Mouse (Mus musculus) heart, postnatal 0 days (tissue): ENCODE results near the gene Fads2. TPM values are rescaled to one million over a fixed set of nuclear protein-coding genes. Genes with fewer than 3 reads are reported as not detected.

Experiments used
- ATAC-seq: fragments of 200-750 bp; cut with Nextera tagmentation; 2 replicates; pipeline ENCODE4 v1.8.0; 2017; ENCODE audit warnings: low read depth, moderate number of reproducible peaks, moderate library complexity; ENCODE audit not compliant: insufficient read depth
- DNase-seq: peaks from one replicate; pipeline ENCODE4 v3.0.0-alpha.2; 2016; ENCODE audit warnings: low spot score
- H3K27ac ChIP-seq: fragments of 300-500 bp; sonication (generic); 2 replicates; pipeline ENCODE4 v1.5.1; 2014; ENCODE audit warnings: low read depth, mild to moderate bottlenecking
- H3K27me3 ChIP-seq: fragments of 300-500 bp; sonication (generic); 2 replicates; pipeline ENCODE4 v1.6.1; 2014; ENCODE audit warnings: low read length, mixed read lengths; ENCODE audit not compliant: control insufficient read depth, insufficient read depth
- H3K36me3 ChIP-seq: fragments of 300-500 bp; sonication (generic); replicated peaks from 2 replicates; pipeline ENCODE4 v1.6.1; 2014; ENCODE audit warnings: low read length, mixed read lengths; ENCODE audit not compliant: control insufficient read depth, insufficient read depth
- H3K4me1 ChIP-seq: fragments of 300-500 bp; sonication (generic); 2 replicates; pipeline ENCODE4 v1.6.1; 2014; ENCODE audit warnings: antibody characterized with exemption; ENCODE audit not compliant: control insufficient read depth, insufficient read depth
- H3K4me2 ChIP-seq: fragments of 300-500 bp; sonication (generic); 2 replicates; pipeline ENCODE4 v1.6.1; 2014; ENCODE audit warnings: low read depth, mild to moderate bottlenecking, low read length, moderate library complexity
- H3K4me3 ChIP-seq: fragments of 300-500 bp; sonication (generic); 2 replicates; pipeline ENCODE4 v1.5.1; 2014; ENCODE audit warnings: low read depth, low read length
- H3K9ac ChIP-seq: fragments of 300-500 bp; sonication (generic); replicated peaks from 2 replicates; pipeline ENCODE4 v1.6.1; 2014; ENCODE audit warnings: low read depth, low read length, mixed read lengths
- H3K9me3 ChIP-seq: fragments of 300-500 bp; sonication (generic); replicated peaks from 2 replicates; pipeline ENCODE4 v1.6.1; 2016; ENCODE audit warnings: low read length; ENCODE audit not compliant: control insufficient read depth
- CTCF ChIP-seq: IDR thresholded peaks from 2 replicates; pipeline ENCODE4 v1.5.1; 2016; ENCODE audit warnings: antibody characterized with exemption, control low read depth, low read depth
- EP300 ChIP-seq: IDR thresholded peaks from 2 replicates; pipeline ENCODE4 v1.6.1; 2016; ENCODE audit warnings: antibody characterized with exemption, low read depth
- WGBS: fragments of 180-500 bp; shearing (Covaris S2); extraction: QIAGEN DNeasy Blood & Tissue Kit; methylation state at CpG from one replicate; pipeline ENCODE4 v1.1.7; 2014; 5-methylcytosine and 5-hydroxymethylcytosine counted together
- polyA plus RNA-seq: library from polyadenylated mRNA; unstranded; fragments of >200 nt; fragmentation: Nextera tagmentation; extraction: Ambion mirVana; gene quantifications from 2 replicates; pipeline ENCODE4 v1.2.1, GENCODE M21; 2015
- total RNA-seq: library from RNA; depleted of rRNA; stranded (reverse); fragments of >200 nt; gene quantifications from 2 replicates; pipeline ENCODE4 v1.2.3, GENCODE M21; 2014; ENCODE audit warnings: low replicate concordance

Fads2 gene
- total and polyA plus RNA-seq, 2 experiments from 2014 or later, result 11.4 to 15.9 TPM

DNA sequence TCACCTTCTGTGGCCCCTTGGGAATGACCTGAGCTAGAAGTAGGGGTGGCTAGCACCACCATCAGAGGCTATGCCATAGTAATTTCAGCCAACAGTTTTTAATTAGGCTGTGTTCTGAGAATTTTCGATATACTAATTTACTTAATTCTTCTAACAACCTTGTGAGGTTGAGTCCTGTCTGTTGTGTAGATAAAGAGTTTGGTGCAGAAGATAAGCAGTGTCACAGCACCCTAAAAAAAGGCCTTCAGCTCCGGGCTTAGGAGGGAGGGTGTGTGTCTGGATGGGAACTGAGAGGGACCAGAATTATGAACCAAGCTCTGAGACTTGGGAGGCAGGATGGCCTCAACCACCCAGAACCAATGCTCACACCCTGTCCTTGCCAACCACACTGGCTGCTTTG is 55.8 kb downstream of the Fads2 start:
- peak overlapping the region; percentile 67; the same call in 1 of the 2 replicates for H3K27ac ChIP-seq
- TF ChIP-seq CTCF (no peak), EP300 (no peak)
- no peaks in the 10 kb centered on the region for H3K9me3 ChIP-seq
- ATAC-seq (no peak), DNase-seq (no peak)
- 41% methylated on average over 2 of the region's 2 CpGs for WGBS
- H3K36me3 ChIP-seq, result no peaks in the 10 kb centered on the region
- H3K9ac ChIP-seq, result no peak overlapping the region
- H3K4me2 ChIP-seq, result no peak overlapping the region
- H3K4me1 ChIP-seq, result peaks cover 53% of the 10 kb centered on the region
- no peak overlapping the region for H3K4me3 ChIP-seq
- H3K27me3 ChIP-seq, result no peaks in the 10 kb centered on the region

- Histone ChIP-seq H3K4me3 (peak overlapping the region; percentile 14; the same call in 1 of the 2 replicates), H3K27ac (peak overlapping the region; percentile 94), H3K4me1 (peaks cover 57% of the 10 kb centered on the region), H3K4me2 (peak overlapping the region; percentile 93), H3K27me3 (no peaks in the 10 kb centered on the region), H3K36me3 (no peaks in the 10 kb centered on the region), H3K9ac (no peak overlapping the region), H3K9me3 (no peaks in the 10 kb centered on the region)
- TF ChIP-seq CTCF, result peak; percentile 20; the same call in 1 of the 2 replicates
- peak; percentile 51; the same call in 1 of the 2 replicates for TF ChIP-seq EP300
- DNase-seq (peak; percentile 84), ATAC-seq (peak; percentile 64)
These were observed 57.9 kb downstream of the Fads2 start for GRCm38 (mm10) chr19:10043643-10044042.

GRCm38 (mm10) chr19:10042816-10043215 is 58.7 kb downstream of the Fads2 start:
- 0 out of 2 replicates have a peak overlapping the region, but pooled peaks have one; percentile 66 for H3K9ac ChIP-seq
- H3K27ac ChIP-seq, result peak overlapping the region; percentile 94
- peak overlapping the region; percentile 93 for H3K4me2 ChIP-seq
- H3K4me3 ChIP-seq, result peak overlapping the region; percentile 71
- WGBS, result 17% methylated on average over 4 of the region's 4 CpGs
- peaks cover 65% of the 10 kb centered on the region for H3K4me1 ChIP-seq
- DNase-seq, result no peak
- ATAC-seq, result no peak; the same call in 1 of the 2 replicates
- H3K27me3 ChIP-seq, result no peaks in the 10 kb centered on the region
- TF ChIP-seq EP300 (no peak), CTCF (no peak)
- no peaks in the 10 kb centered on the region for H3K36me3 ChIP-seq
- H3K9me3 ChIP-seq, result no peaks in the 10 kb centered on the region

DNA sequence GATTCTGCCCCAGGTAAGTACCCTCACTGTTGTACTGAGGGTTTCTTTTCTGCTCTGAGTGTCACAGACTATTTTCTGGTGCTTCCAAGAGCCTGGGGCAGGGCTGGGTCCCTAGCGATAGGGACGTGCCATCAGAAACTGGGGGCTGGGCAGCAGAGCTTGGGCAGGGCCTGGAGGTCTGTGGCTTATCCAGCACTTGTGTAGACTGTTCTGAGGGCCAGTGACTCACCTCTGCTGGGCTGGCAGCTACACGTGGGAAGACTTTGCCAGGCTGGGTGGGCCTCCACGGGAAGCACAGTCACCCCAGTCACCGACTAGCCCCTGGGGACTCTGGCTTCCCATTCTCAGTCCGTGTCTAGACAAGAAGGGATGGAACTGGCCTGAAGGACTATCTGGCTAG is 59.3 kb downstream of the Fads2 start:
- peak overlapping the region; percentile 71 for H3K4me3 ChIP-seq
- H3K4me1 ChIP-seq, result peaks cover 68% of the 10 kb centered on the region
- H3K9me3 ChIP-seq, result no peaks in the 10 kb centered on the region
- 10% methylated on average over 6 of the region's 6 CpGs for WGBS
- no peak for TF ChIP-seq CTCF
- no peak for TF ChIP-seq EP300
- H3K27ac ChIP-seq, result peak overlapping the region; percentile 94
- H3K27me3 ChIP-seq, result no peaks in the 10 kb centered on the region
- DNase-seq, result no peak
- H3K9ac ChIP-seq, result peak overlapping the region; percentile 66
- ATAC-seq, result peak; percentile 16; the same call in 1 of the 2 replicates
- H3K4me2 ChIP-seq, result peak overlapping the region; percentile 93
- no peaks in the 10 kb centered on the region for H3K36me3 ChIP-seq

DNA sequence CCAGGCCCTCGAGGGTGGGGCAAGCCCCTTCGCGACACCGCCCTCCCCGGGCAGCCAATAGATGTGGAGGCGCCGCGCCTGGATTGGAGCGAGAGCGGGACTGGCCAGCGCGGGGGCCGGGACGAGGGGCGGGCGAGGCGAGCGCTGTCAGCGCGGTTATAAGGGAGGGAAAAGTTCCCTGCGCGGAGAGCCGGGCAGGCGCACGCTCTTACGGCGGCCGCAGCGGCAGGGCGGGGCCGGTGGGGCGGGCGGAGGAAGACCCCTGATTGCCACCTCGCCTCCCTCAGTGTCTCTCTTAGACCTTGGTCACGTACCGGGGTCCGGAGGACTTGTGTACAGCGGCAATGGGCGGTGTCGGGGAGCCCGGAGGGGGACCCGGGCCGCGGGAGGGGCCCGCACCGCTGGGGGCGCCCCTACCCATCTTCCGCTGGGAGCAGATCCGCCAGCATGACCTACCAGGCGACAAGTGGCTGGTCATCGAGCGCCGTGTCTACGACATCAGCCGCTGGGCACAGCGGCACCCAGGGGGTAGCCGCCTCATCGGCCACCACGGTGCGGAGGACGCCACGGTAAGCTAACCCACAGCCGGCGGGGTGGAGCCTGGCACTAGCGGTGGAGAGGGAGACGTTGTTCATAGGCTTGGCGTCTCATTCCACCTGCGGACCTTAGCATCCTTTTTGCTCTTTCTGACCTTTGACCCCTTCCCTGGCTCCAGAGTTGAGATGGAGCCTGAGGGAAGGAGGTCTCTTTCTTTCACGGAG is 60.0 kb downstream of the Fads2 start, which contains the start of gene Fads3:
Gene Fads3 (plus strand): TSS at position 182 of the 761 bp plus-strand sequence.
- Histone ChIP-seq H3K4me2 (peak within 1 kb of the TSS; percentile 93), H3K4me3 (peak within 1 kb of the TSS; percentile 71), H3K9me3 (no peaks in the 10 kb centered on the region), H3K27me3 (no peaks in the 10 kb centered on the region), H3K9ac (peak within 1 kb of the TSS; percentile 66), H3K36me3 (no peaks in the 10 kb centered on the region), H3K4me1 (peaks cover 61% of the 10 kb centered on the region), H3K27ac (peak within 1 kb of the TSS; percentile 94)
- peak; percentile 83 for DNase-seq
- peak; percentile 79 for ATAC-seq
- TF ChIP-seq CTCF, result no peak
- no peak for TF ChIP-seq EP300
- under 1% methylated on average over 60 of the region's 69 CpGs for WGBS
